Mouse (Mus musculus) c-Kit-positive CD71-positive TER-119-negative erythroid progenitor cells, embryonic 14.5 days (primary cell): ENCODE results near the gene Stk32b.

Source experiments
- DNase-seq: peaks from one replicate; pipeline ENCODE4 v3.0.0-alpha.2; 2013; ENCODE audit warnings: low read depth

The Stk32b gene

GRCm38 (mm10) chr5:37664962-37665361 is 52.0 kb downstream of the Stk32b start:
- DNase-seq = no peak

- no peak for DNase-seq
Observed at GRCm38 (mm10) chr5:37659177-37659576, 57.8 kb downstream of the Stk32b start.

- DNase-seq = no peak
Observed at GRCm38 (mm10) chr5:37657741-37658140, 59.2 kb downstream of the Stk32b start.

- no peak for DNase-seq
Observed at GRCm38 (mm10) chr5:37655208-37655607, 61.8 kb downstream of the Stk32b start.

GRCm38 (mm10) chr5:37650681-37651211 is 66.2 kb downstream of the Stk32b start:
- no peak for DNase-seq

GRCm38 (mm10) chr5:37650089-37650601 is 66.8 kb downstream of the Stk32b start:
- DNase-seq = no peak

GRCm38 (mm10) chr5:37644082-37644481 is 72.9 kb downstream of the Stk32b start:
- no peak for DNase-seq

- no peak for DNase-seq
Observed at GRCm38 (mm10) chr5:37642486-37642885, 74.5 kb downstream of the Stk32b start.

- DNase-seq = no peak
Observed at GRCm38 (mm10) chr5:37634791-37635190, 82.2 kb downstream of the Stk32b start.

- DNase-seq = no peak
Observed at GRCm38 (mm10) chr5:37627437-37628163, 89.4 kb downstream of the Stk32b start.

- no peak for DNase-seq
Observed at GRCm38 (mm10) chr5:37611874-37612273, 105.1 kb downstream of the Stk32b start.

GRCm38 (mm10) chr5:37599566-37599965 is 117.4 kb downstream of the Stk32b start:
- no peak for DNase-seq

GRCm38 (mm10) chr5:37598271-37598670 is 118.7 kb downstream of the Stk32b start:
- no peak for DNase-seq

GRCm38 (mm10) chr5:37592411-37592810 is 124.6 kb downstream of the Stk32b start:
- DNase-seq = no peak

- DNase-seq = no peak
Observed at GRCm38 (mm10) chr5:37587861-37588260, 129.1 kb downstream of the Stk32b start.

- no peak for DNase-seq
Observed at GRCm38 (mm10) chr5:37586071-37586470, 130.9 kb downstream of the Stk32b start.

- no peak for DNase-seq
Observed at GRCm38 (mm10) chr5:37575427-37575826, 141.5 kb downstream of the Stk32b start.

- no peak for DNase-seq
Observed at GRCm38 (mm10) chr5:37557274-37557815, 159.6 kb downstream of the Stk32b start.

- no peak for DNase-seq
Observed at GRCm38 (mm10) chr5:37554231-37554630, 162.7 kb downstream of the Stk32b start.

GRCm38 (mm10) chr5:37551649-37552048 is 165.3 kb downstream of the Stk32b start:
- DNase-seq = no peak

GRCm38 (mm10) chr5:37535726-37536293 is 181.2 kb downstream of the Stk32b start:
- no peak for DNase-seq

- no peak for DNase-seq
Observed at GRCm38 (mm10) chr5:37535227-37535626, 181.7 kb downstream of the Stk32b start.

GRCm38 (mm10) chr5:37525363-37525762 is 191.6 kb downstream of the Stk32b start:
- DNase-seq = no peak
